Mouse (Mus musculus): ENCODE measurements around the gene Ppil1. TPM values are rescaled to one million over a fixed set of nuclear protein-coding genes. Genes with fewer than 3 reads are reported as not detected.

Ppil1 gene
- 133 and 153 TPM in 2 replicates for polyA plus RNA-seq (2015; fragmentation: Nextera tagmentation; extraction: Ambion mirVana)

DNA sequence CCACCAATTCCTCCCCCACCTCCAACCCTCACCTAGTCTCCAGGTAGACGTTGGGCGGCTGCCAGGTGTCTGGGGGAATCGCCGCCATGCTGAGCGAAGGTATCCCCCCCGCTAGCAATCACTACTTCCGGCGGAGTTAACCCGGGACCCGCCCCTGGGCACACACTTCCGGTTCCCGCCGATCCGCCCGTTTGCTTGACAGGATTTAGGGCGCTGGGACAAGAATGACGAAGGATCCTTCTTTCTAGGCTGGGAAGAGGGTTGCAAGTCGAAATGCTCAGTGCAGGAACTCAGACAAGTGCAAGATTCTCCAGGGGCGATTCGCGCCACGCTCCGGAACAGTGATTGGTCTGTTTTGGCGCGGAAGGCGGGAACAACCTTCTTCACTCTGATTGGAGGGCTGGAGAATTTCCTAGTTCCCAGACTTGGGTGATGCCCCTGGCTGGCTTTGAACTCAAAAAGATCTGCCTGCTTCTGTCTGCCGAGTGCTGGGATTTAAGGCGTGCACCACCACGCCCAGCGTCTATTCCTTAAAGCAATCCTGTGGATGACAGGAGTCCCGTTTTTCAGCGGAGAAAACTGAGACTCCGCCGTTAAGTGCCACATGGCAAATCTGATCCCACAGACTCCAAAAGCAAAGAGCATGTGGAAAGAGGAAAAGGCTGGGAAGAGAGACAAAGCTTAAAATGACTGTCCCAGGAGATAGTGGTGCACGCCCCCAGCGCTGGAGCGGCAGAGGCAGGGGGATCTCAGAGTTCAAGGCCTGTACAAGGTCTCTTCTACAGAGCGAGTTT, at the start of gene Ppil1:
Gene Ppil1 (minus strand): TSS at position 347 of the 794 bp plus-strand sequence.
- Histone ChIP-seq H3K27me3 (replicated peaks; ENCODE audit: control insufficient read depth, insufficient read depth, low read length) (no peaks in the 10 kb centered on the region), H3K4me1 (ENCODE audit: control insufficient read depth, insufficient read depth, low read length) (peaks cover 33% of the 10 kb centered on the region), H3K4me2 (ENCODE audit: low read depth, low read length) (peak within 1 kb of the TSS; percentile 80), H3K27ac (ENCODE audit: low read length) (peak within 1 kb of the TSS; percentile 97), H3K36me3 (ENCODE audit: control insufficient read depth, insufficient read depth, low read length) (peaks cover 10% of the 10 kb centered on the region), H3K4me3 (ENCODE audit: low read length) (peak within 1 kb of the TSS; percentile 92), H3K9me3 (ENCODE audit: control insufficient read depth, low read length) (no peaks in the 10 kb centered on the region), H3K9ac (ENCODE audit: low read depth, low read length) (peak within 1 kb of the TSS; percentile 87)
- peak; percentile 69 for ATAC-seq
- WGBS: 7% methylated on average over 38 of the region's 38 CpGs

- H3K4me2 ChIP-seq (ENCODE audit: low read depth, low read length): no peak overlapping the region
- no peaks in the 10 kb centered on the region; the same call in 1 of the 2 replicates for H3K4me1 ChIP-seq (ENCODE audit: control insufficient read depth, insufficient read depth, low read length)
- no peaks in the 10 kb centered on the region for H3K27me3 ChIP-seq (replicated peaks; ENCODE audit: control insufficient read depth, insufficient read depth, low read length)
- no peak for ATAC-seq
- no peaks in the 10 kb centered on the region for H3K36me3 ChIP-seq (ENCODE audit: control insufficient read depth, insufficient read depth, low read length)
- H3K4me3 ChIP-seq (ENCODE audit: low read length): no peak overlapping the region
- H3K27ac ChIP-seq (ENCODE audit: low read length): no peak overlapping the region
- H3K9me3 ChIP-seq (ENCODE audit: control insufficient read depth, low read length): no peaks in the 10 kb centered on the region; the same call in 1 of the 2 replicates
- no peak overlapping the region for H3K9ac ChIP-seq (ENCODE audit: low read depth, low read length)
These were observed 49.3 kb upstream of the Ppil1 start for GRCm38 (mm10) chr17:29313300-29313699.

- no peaks in the 10 kb centered on the region for H3K36me3 ChIP-seq (ENCODE audit: control insufficient read depth, insufficient read depth, low read length)
- no peaks in the 10 kb centered on the region for H3K27me3 ChIP-seq (replicated peaks; ENCODE audit: control insufficient read depth, insufficient read depth, low read length)
- no peak overlapping the region for H3K4me3 ChIP-seq (ENCODE audit: low read length)
- no peak overlapping the region for H3K27ac ChIP-seq (ENCODE audit: low read length)
- H3K4me1 ChIP-seq (ENCODE audit: control insufficient read depth, insufficient read depth, low read length): no peaks in the 10 kb centered on the region; the same call in 1 of the 2 replicates
- H3K9ac ChIP-seq (ENCODE audit: low read depth, low read length): no peak overlapping the region
- 100% methylated on average over 2 of the region's 2 CpGs for WGBS
- no peak for ATAC-seq
- H3K4me2 ChIP-seq (ENCODE audit: low read depth, low read length): no peak overlapping the region
- H3K9me3 ChIP-seq (ENCODE audit: control insufficient read depth, low read length): no peaks in the 10 kb centered on the region; the same call in 1 of the 2 replicates
These were observed 48.1 kb upstream of the Ppil1 start for GRCm38 (mm10) chr17:29312082-29312481.

DNA sequence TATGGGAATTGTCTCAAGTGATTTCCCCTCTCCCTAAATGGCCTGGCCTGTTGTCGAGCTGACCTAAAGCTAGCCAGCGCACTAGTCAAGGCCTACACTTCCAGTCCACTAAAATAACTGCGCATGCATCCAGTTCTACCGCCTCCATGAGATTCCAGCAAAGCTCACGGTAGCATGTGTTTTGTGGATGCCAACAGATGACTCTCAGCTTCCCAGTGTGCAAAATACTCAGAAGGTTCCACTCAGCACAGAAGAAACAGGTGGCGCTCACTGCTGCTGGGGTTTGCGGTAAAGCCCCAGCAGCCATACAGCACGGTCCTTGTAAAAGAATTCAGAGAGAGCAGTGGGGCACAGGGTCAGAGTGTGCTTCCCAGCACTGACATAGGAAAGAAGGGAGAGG, 47.6 kb upstream of the Ppil1 start:
- H3K4me3 ChIP-seq (ENCODE audit: low read length): no peak overlapping the region
- no peaks in the 10 kb centered on the region for H3K27me3 ChIP-seq (replicated peaks; ENCODE audit: control insufficient read depth, insufficient read depth, low read length)
- H3K27ac ChIP-seq (ENCODE audit: low read length): no peak overlapping the region
- no peaks in the 10 kb centered on the region for H3K36me3 ChIP-seq (ENCODE audit: control insufficient read depth, insufficient read depth, low read length)
- 86% methylated on average over 8 of the region's 8 CpGs for WGBS
- no peaks in the 10 kb centered on the region; the same call in 1 of the 2 replicates for H3K9me3 ChIP-seq (ENCODE audit: control insufficient read depth, low read length)
- H3K9ac ChIP-seq (ENCODE audit: low read depth, low read length): no peak overlapping the region
- no peaks in the 10 kb centered on the region; the same call in 1 of the 2 replicates for H3K4me1 ChIP-seq (ENCODE audit: control insufficient read depth, insufficient read depth, low read length)
- no peak overlapping the region for H3K4me2 ChIP-seq (ENCODE audit: low read depth, low read length)
- ATAC-seq: no peak

GRCm38 (mm10) chr17:29310056-29310623, 46.2 kb upstream of the Ppil1 start:
- H3K9ac ChIP-seq (ENCODE audit: low read depth, low read length): no peak overlapping the region
- peaks cover 6% of the 10 kb centered on the region for H3K4me1 ChIP-seq (ENCODE audit: control insufficient read depth, insufficient read depth, low read length)
- no peaks in the 10 kb centered on the region for H3K27me3 ChIP-seq (replicated peaks; ENCODE audit: control insufficient read depth, insufficient read depth, low read length)
- H3K4me3 ChIP-seq (ENCODE audit: low read length): no peak overlapping the region
- 80% methylated on average over 21 of the region's 21 CpGs for WGBS
- no peaks in the 10 kb centered on the region for H3K36me3 ChIP-seq (ENCODE audit: control insufficient read depth, insufficient read depth, low read length)
- H3K9me3 ChIP-seq (ENCODE audit: control insufficient read depth, low read length): no peaks in the 10 kb centered on the region; the same call in 1 of the 2 replicates
- no peak overlapping the region for H3K4me2 ChIP-seq (ENCODE audit: low read depth, low read length)
- no peak overlapping the region for H3K27ac ChIP-seq (ENCODE audit: low read length)
- ATAC-seq: no peak

GRCm38 (mm10) chr17:29305871-29306270, 41.9 kb upstream of the Ppil1 start:
- Histone ChIP-seq H3K9me3 (ENCODE audit: control insufficient read depth, low read length) (no peaks in the 10 kb centered on the region), H3K27me3 (replicated peaks; ENCODE audit: control insufficient read depth, insufficient read depth, low read length) (no peaks in the 10 kb centered on the region), H3K4me3 (ENCODE audit: low read length) (no peak overlapping the region), H3K4me1 (ENCODE audit: control insufficient read depth, insufficient read depth, low read length) (peaks cover 12% of the 10 kb centered on the region), H3K27ac (ENCODE audit: low read length) (no peak overlapping the region), H3K4me2 (ENCODE audit: low read depth, low read length) (no peak overlapping the region), H3K36me3 (ENCODE audit: control insufficient read depth, insufficient read depth, low read length) (no peaks in the 10 kb centered on the region), H3K9ac (ENCODE audit: low read depth, low read length) (no peak overlapping the region)
- 0 out of 2 replicates have a peak, but pooled peaks have one; percentile 31 for ATAC-seq
- WGBS: 58% methylated on average over 7 of the region's 7 CpGs

- no peak overlapping the region for H3K27ac ChIP-seq (ENCODE audit: low read length)
- H3K9ac ChIP-seq (ENCODE audit: low read depth, low read length): no peak overlapping the region
- 27% methylated on average over 15 of the region's 15 CpGs for WGBS
- no peak overlapping the region for H3K4me2 ChIP-seq (ENCODE audit: low read depth, low read length)
- no peaks in the 10 kb centered on the region for H3K9me3 ChIP-seq (ENCODE audit: control insufficient read depth, low read length)
- H3K27me3 ChIP-seq (replicated peaks; ENCODE audit: control insufficient read depth, insufficient read depth, low read length): no peaks in the 10 kb centered on the region
- H3K4me1 ChIP-seq (ENCODE audit: control insufficient read depth, insufficient read depth, low read length): peaks cover 12% of the 10 kb centered on the region
- H3K36me3 ChIP-seq (ENCODE audit: control insufficient read depth, insufficient read depth, low read length): 0 out of 2 replicates have a peak, but pooled peaks cover under 1% of the 10 kb centered on the region
- H3K4me3 ChIP-seq (ENCODE audit: low read length): no peak overlapping the region
- no peak for ATAC-seq
These were observed 41.2 kb upstream of the Ppil1 start for GRCm38 (mm10) chr17:29305058-29305806.

DNA sequence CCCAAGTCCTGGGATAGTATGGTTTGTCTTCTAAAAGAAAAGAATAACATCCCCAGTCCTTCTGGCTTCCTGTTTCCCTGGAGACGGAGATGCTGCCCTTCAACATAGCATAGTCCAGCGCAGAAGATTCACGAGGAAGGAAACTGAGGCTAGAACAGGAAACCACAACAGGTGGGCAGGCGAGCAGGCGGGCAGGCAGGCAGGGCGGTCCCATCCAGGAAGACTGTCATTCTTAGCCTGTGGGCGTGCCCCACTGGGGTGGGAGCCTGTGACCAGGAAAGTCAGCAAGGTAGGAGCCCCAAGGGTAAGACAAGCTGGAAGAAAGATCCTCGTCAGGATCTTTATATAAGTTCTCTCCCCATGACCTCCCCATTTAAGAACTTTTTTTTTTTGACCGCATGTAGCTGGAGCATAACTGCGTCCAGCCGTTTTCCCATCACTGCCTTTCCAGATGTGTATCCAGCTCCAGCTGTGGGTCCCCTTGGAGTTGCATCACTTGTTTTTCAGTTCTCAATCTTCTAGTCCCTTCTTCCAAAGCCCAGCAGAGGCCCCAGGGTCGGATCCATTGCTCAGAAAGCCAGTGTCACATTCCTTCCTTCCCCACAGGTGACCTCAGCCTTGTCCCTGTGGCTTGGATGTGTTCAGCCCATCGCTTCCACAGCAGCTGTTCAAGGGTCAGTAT, 40.5 kb upstream of the Ppil1 start:
- no peak for ATAC-seq
- Histone ChIP-seq H3K4me1 (ENCODE audit: control insufficient read depth, insufficient read depth, low read length) (peaks cover 12% of the 10 kb centered on the region), H3K4me2 (ENCODE audit: low read depth, low read length) (no peak overlapping the region), H3K36me3 (ENCODE audit: control insufficient read depth, insufficient read depth, low read length) (peaks cover 8% of the 10 kb centered on the region; the same call in 1 of the 2 replicates), H3K9ac (ENCODE audit: low read depth, low read length) (no peak overlapping the region), H3K4me3 (ENCODE audit: low read length) (no peak overlapping the region), H3K9me3 (ENCODE audit: control insufficient read depth, low read length) (no peaks in the 10 kb centered on the region), H3K27me3 (replicated peaks; ENCODE audit: control insufficient read depth, insufficient read depth, low read length) (no peaks in the 10 kb centered on the region), H3K27ac (ENCODE audit: low read length) (no peak overlapping the region)
- WGBS: 49% methylated on average over 13 of the region's 13 CpGs

DNA sequence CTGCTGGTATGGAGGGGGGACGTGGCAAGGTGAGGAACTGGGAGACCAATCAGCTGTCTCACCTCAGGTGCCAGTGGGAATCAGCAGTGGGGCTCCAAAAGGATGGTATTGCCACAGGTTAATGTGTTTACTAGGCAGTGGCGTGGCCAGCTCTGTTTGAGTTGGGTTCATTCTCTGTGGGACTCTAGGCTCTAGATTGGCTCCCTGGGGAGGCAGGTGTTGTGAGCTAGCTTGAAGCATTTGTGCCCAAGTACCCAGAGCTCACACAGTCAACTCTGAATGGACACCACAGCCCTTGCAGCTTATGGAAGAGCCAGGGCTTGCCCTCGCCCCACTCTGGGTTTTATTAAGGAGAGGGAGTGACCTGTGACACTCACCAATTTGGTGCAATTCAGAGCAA, 39.9 kb upstream of the Ppil1 start:
- Histone ChIP-seq H3K27ac (ENCODE audit: low read length) (no peak overlapping the region), H3K4me1 (ENCODE audit: control insufficient read depth, insufficient read depth, low read length) (peaks cover 12% of the 10 kb centered on the region)

More for the DNA sequence above, 39.9 kb upstream of the Ppil1 start:
- peaks cover 9% of the 10 kb centered on the region; the same call in 1 of the 2 replicates for H3K36me3 ChIP-seq (ENCODE audit: control insufficient read depth, insufficient read depth, low read length)
- H3K9me3 ChIP-seq (ENCODE audit: control insufficient read depth, low read length): no peaks in the 10 kb centered on the region
- WGBS: 78% methylated on average over 3 of the region's 3 CpGs
- H3K4me2 ChIP-seq (ENCODE audit: low read depth, low read length): no peak overlapping the region
- H3K27me3 ChIP-seq (replicated peaks; ENCODE audit: control insufficient read depth, insufficient read depth, low read length): no peaks in the 10 kb centered on the region
- no peak for ATAC-seq
- H3K4me3 ChIP-seq (ENCODE audit: low read length): no peak overlapping the region
- H3K9ac ChIP-seq (ENCODE audit: low read depth, low read length): no peak overlapping the region
